Mouse (Mus musculus) central nervous system, embryonic 18 days (tissue): Measurements from ENCODE around the gene Slc29a3. TPM values are rescaled to one million over a fixed set of nuclear protein-coding genes. Genes with fewer than 3 reads are reported as not detected.

ENCODE experiments used
- polyA plus RNA-seq: library from polyadenylated mRNA; depleted of rRNA; stranded (reverse); fragments of >200 nt; gene quantifications from 2 replicates; pipeline ENCODE4 v1.2.3, GENCODE M21; 2012; rRNA removed

Slc29a3 gene
- polyA plus RNA-seq, result 7.0 and 7.9 TPM in 2 replicates

GRCm38 (mm10) chr10:60752040-60753020 is at the start of gene Slc29a3:
Gene Slc29a3, minus strand, starts transcription at chr10:60752794.

DNA sequence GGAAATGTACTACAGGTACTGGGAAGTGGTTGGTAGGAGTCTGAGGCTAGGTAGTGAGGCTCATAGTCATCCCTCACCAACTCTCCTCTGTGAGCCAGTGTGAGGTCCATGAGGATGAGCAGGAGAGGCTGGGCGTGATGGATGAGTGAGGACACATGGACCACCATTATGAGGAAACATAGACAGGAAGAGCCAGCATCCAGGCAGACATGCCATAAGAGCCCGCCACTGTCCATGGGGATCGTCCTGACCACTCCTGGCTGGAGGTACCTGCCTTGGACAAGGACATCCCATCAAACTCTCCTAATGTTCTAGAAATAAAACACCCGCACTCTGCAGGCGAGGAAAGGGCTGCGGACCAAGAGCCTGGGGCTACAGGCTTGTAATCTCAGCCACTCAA is 56.2 kb downstream of the Slc29a3 start, which contains the start of gene Cdh23:
Gene Cdh23 (minus strand): TSS at position 101 of the 400 bp plus-strand sequence.

Other genes starting within 250 kb of the Slc29a3 start
- 4.3 and 4.4 TPM in 2 replicates for gene Cdh23, start 56.3 kb downstream of the Slc29a3 start, polyA plus RNA-seq
- 4.7 and 5.4 TPM in 2 replicates for gene Unc5b, start 78.8 kb upstream of the Slc29a3 start, polyA plus RNA-seq